Mouse (Mus musculus): ENCODE results near the gene 4930512M02Rik. TPM values are rescaled to one million over a fixed set of nuclear protein-coding genes. Genes with fewer than 3 reads are reported as not detected.

4930512M02Rik gene
- polyA plus RNA-seq, 1 experiment from 2014 or later: not detected

DNA sequence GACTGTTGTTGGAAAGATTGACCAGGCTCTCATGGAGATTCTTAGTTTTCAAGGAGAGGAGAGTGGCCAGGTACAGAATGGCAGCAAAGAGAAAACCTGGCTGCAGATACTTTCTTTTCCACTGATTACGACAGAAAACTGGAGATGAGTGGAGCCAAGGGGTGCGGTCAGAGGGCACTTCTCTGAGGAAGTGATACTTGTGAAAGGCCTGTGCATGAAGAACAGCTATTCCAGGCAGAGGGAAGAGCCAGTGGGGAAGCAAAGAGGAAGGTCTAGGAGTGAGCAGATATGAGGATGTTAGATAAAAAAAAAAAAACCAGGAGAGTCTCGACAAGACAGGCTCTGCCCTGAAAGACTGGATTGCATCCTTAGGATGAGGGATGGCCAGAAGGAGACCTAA, 69.0 kb downstream of the 4930512M02Rik start:
- no peak for DNase-seq (ENCODE audit: low spot score)

DNA sequence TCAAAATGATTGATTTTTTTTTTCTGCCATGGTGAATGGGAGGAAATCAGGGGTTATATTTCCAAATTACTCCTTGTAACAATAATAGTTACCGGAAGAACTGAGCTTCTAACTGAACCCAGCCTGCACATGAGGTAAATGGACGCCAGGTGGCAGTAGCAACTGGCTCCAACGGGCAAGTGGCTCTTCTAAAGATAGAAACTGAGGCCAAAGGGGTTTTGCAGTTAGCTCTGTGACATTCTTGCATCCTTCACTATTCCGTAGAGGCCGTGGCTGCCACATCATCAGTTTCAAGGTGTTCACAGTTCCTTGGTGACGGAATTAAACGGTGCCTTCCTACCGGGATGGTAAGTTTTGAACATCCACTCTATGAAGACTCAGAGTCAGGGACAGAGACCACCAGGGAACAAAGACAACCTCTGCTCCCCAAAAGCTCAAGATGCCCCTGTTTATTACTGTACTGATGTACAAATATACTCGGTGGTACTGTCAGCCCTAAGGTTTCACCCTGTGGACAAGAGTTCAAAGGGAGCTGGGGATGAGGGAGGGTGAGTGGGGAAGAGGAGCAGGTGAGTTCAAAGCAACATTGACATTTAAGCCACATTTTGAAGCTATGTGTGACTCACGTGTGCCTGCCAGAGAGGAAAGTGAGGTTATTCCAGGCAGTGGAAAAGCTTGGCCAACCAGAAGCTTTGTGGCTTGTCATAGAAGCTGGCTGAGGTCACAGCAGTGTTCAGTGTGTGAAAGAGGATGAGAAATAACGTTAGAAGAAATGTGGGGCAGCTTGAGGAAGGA, 70.3 kb downstream of the 4930512M02Rik start:
- WGBS: 42% methylated on average over 11 of the region's 11 CpGs
- peak; percentile 65 for DNase-seq (ENCODE audit: low spot score)
- Histone ChIP-seq H3K27me3 (replicated peaks; ENCODE audit: low read depth, poor library complexity, severe bottlenecking) (no peaks in the 10 kb centered on the region), H3K36me3 (replicated peaks) (no peaks in the 10 kb centered on the region), H3K9me3 (no peaks in the 10 kb centered on the region), H3K27ac (replicated peaks) (no peak overlapping the region), H3K4me3 (no peak overlapping the region), H3K4me1 (no peaks in the 10 kb centered on the region)

More for the DNA sequence above, 69.0 kb downstream of the 4930512M02Rik start:
- Histone ChIP-seq H3K4me3 (no peak overlapping the region), H3K27ac (replicated peaks) (no peak overlapping the region), H3K4me1 (no peaks in the 10 kb centered on the region), H3K36me3 (replicated peaks) (no peaks in the 10 kb centered on the region), H3K9me3 (no peaks in the 10 kb centered on the region), H3K27me3 (replicated peaks; ENCODE audit: low read depth, poor library complexity, severe bottlenecking) (no peaks in the 10 kb centered on the region)
- 82% methylated on average over 3 of the region's 3 CpGs for WGBS

DNA sequence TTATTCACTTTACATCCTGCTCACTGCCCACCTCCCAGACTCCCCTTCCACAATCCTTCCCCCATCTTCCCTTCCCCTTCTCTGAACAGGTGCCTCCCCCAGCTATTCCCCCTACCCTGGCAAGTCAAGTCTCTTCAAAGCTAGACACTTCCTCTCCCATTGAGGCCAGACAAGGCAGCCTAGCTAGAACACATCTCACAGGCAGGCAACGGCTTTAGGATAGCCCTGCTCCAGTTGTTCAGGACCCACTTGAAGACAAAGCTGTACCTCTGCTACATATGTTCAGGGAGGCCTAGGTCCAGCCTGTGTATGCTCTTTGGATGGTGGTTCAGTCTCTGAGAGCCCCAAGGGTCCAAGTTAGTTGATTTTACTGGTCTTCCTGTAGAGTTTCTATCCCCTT, 71.4 kb downstream of the 4930512M02Rik start:
- H3K4me1 ChIP-seq: no peaks in the 10 kb centered on the region
- H3K36me3 ChIP-seq (replicated peaks): no peaks in the 10 kb centered on the region
- no peaks in the 10 kb centered on the region for H3K27me3 ChIP-seq (replicated peaks; ENCODE audit: low read depth, poor library complexity, severe bottlenecking)
- no peak overlapping the region for H3K27ac ChIP-seq (replicated peaks)
- 81% methylated on average over 1 of the region's 1 CpGs for WGBS
- H3K4me3 ChIP-seq: no peak overlapping the region
- no peak for DNase-seq (ENCODE audit: low spot score)
- no peaks in the 10 kb centered on the region for H3K9me3 ChIP-seq

DNA sequence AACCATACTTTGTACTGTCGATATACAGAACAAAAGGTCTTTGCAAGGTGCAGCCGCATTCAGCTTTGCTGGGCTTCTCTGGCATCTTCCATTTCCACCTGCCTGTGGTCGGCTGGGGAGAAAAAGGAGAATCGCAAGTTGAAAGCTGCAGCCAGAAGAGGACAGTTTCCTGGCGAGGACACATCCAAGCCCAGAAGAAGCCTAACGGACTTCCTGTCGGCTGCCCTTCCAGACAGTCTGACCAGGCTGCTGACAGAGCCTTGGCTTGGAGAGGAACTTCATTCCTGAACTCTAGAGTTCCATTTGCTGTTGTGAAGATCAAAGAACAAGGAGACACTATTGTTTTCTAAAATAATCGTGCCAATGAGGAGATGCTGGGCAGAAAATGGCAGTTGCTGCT, 72.1 kb downstream of the 4930512M02Rik start:
- Histone ChIP-seq H3K9me3 (no peaks in the 10 kb centered on the region), H3K36me3 (replicated peaks) (no peaks in the 10 kb centered on the region)
- WGBS: 80% methylated on average over 8 of the region's 8 CpGs

DNA sequence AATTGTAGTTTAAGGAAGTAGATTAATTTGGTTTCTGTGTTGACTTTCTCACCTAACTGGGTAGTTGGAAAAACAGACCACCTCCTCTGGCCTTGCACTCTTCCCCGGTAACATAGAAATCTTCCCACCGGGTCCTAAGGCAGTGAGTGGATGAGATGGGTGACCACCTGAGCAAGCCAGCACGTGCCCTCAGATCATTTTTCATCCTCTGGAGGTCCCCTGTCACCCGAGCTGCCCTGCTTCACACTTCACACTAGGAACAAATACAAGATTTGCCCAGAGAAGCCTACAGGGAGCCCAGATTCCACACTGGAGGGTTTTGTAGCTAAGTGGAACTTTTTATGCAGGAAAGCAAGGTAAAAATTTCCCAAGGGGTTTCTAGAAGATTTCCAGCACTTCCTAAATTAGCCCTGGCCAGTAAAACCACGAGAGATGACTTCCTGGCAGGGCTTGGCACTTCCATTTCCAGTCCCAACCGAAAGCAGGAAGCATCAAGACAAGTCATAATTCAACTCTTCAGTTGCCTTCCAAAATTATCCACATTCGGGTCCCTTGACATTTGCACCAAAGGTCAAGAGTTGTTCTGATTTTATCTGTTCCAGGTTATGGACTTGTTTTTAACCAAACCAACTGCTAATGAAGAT, 79.9 kb downstream of the 4930512M02Rik start:
- no peak overlapping the region for H3K4me3 ChIP-seq
- H3K36me3 ChIP-seq (replicated peaks): no peaks in the 10 kb centered on the region
- H3K27ac ChIP-seq (replicated peaks): no peak overlapping the region
- DNase-seq (ENCODE audit: low spot score): no peak
- H3K27me3 ChIP-seq (replicated peaks; ENCODE audit: low read depth, poor library complexity, severe bottlenecking): no peaks in the 10 kb centered on the region
- H3K9me3 ChIP-seq: no peaks in the 10 kb centered on the region
- H3K4me1 ChIP-seq: no peaks in the 10 kb centered on the region
- WGBS: 75% methylated on average over 7 of the region's 7 CpGs

More for the DNA sequence above, 72.1 kb downstream of the 4930512M02Rik start:
- Histone ChIP-seq H3K4me3 (no peak overlapping the region), H3K27ac (replicated peaks) (no peak overlapping the region), H3K27me3 (replicated peaks; ENCODE audit: low read depth, poor library complexity, severe bottlenecking) (no peaks in the 10 kb centered on the region), H3K4me1 (no peaks in the 10 kb centered on the region)
- no peak for DNase-seq (ENCODE audit: low spot score)

DNA sequence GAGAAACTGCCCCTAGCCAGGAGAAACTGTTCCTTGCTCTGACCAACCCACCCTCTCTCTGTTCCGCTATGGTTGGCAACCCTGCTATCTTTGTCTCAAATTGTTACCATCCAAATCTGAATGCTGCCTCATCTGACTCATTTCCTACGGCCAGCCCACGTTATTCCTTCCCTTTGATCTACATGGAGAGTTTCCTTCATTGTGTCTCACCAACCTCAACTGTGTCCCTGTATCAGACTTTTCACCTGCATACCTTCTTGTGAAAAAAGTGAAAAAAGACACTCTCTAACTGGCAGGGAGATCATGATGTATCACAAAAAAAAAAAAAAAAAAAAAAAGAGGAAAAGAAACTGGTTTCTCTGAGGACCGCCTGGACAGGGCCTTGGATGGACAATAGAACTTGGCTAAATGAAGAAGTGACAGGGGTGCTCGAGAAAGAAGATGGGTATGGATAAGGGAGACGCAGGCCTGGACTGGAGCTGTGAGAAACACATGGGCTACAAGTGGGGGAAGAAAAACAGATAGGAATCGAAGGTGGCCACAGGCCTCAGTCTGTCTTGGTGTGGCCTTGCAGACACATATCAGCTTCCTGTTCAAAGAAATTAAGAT, 80.6 kb downstream of the 4930512M02Rik start:
- no peak overlapping the region for H3K27ac ChIP-seq (replicated peaks)
- no peak for DNase-seq (ENCODE audit: low spot score)
- H3K9me3 ChIP-seq: no peaks in the 10 kb centered on the region
- H3K36me3 ChIP-seq (replicated peaks): no peaks in the 10 kb centered on the region
- H3K4me1 ChIP-seq: no peaks in the 10 kb centered on the region
- no peaks in the 10 kb centered on the region for H3K27me3 ChIP-seq (replicated peaks; ENCODE audit: low read depth, poor library complexity, severe bottlenecking)
- 88% methylated on average over 7 of the region's 7 CpGs for WGBS
- H3K4me3 ChIP-seq: no peak overlapping the region

DNA sequence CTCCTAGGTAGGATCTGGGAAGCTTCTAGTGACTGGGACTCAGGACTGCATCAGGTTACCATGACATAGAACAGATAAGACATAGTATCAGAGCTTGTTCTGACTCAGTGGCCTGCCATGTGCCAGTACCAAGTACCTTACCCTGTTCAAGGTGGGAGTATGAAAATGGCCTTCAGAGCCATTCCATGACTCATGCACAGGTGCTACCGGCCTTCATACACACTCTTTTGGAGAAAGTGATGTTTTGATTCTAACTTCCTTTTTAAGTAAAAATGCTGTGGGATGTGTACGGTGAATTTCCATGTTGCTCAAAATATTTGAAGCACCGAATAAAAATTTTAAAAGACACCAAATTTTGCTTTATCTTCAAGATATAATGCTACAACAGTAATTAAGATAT, 81.7 kb downstream of the 4930512M02Rik start:
- Histone ChIP-seq H3K27me3 (replicated peaks; ENCODE audit: low read depth, poor library complexity, severe bottlenecking) (no peaks in the 10 kb centered on the region), H3K9me3 (no peaks in the 10 kb centered on the region), H3K36me3 (replicated peaks) (no peaks in the 10 kb centered on the region), H3K27ac (replicated peaks) (no peak overlapping the region), H3K4me1 (no peaks in the 10 kb centered on the region), H3K4me3 (no peak overlapping the region)
- DNase-seq (ENCODE audit: low spot score): no peak
- WGBS: 94% methylated on average over 3 of the region's 3 CpGs

Other genes starting within 250 kb of the 4930512M02Rik start
- 1.2 and 2.0 TPM in 2 replicates for gene Spata48, start 165.7 kb downstream of the 4930512M02Rik start, polyA plus RNA-seq (2016; fragmentation: Nextera tagmentation; extraction: Ambion mirVana)
- gene Zpbp, start 165.4 kb downstream of the 4930512M02Rik start, polyA plus RNA-seq (2016; fragmentation: Nextera tagmentation; extraction: Ambion mirVana): 0.49 and 0.57 TPM in 2 replicates
- gene Ikzf1, start 57.2 kb upstream of the 4930512M02Rik start, polyA plus RNA-seq (2016; fragmentation: Nextera tagmentation; extraction: Ambion mirVana): 2.2 and 3.1 TPM in 2 replicates
- gene Fignl1, start 181.1 kb upstream of the 4930512M02Rik start, polyA plus RNA-seq (2016; fragmentation: Nextera tagmentation; extraction: Ambion mirVana): 105 and 112 TPM in 2 replicates

All from embryonic facial prominence, embryonic 10.5 days (tissue).